Mouse (Mus musculus) frontal cortex, adult (tissue): ENCODE data around the gene Wdr95.

Experiments used
- ATAC-seq: cut with Nextera tagmentation; 2 replicates; pipeline ENCODE4 v1.9.2; 2017; ENCODE audit warnings: mild to moderate bottlenecking, moderate library complexity, mixed read lengths; ENCODE audit not compliant: low TSS enrichment

Wdr95 gene

GRCm38 (mm10) chr5:149527999-149528729, at the start of gene Wdr95:
Gene Wdr95, plus strand, starts transcription at chr5:149528679.
- ATAC-seq: peak; percentile 39

GRCm38 (mm10) chr5:149481920-149482319, 46.6 kb upstream of the Wdr95 start:
- no peak for ATAC-seq

GRCm38 (mm10) chr5:149483321-149484052, 45.0 kb upstream of the Wdr95 start:
- peak; percentile 93 for ATAC-seq

- ATAC-seq: no peak
Observed at GRCm38 (mm10) chr5:149484270-149484669, 44.2 kb upstream of the Wdr95 start.

GRCm38 (mm10) chr5:149485447-149485846, 43.0 kb upstream of the Wdr95 start:
- no peak for ATAC-seq

GRCm38 (mm10) chr5:149488360-149489021, 40.0 kb upstream of the Wdr95 start:
- ATAC-seq: peak; percentile 7; the same call in 1 of the 2 replicates

- peak; percentile 80 for ATAC-seq
Observed at GRCm38 (mm10) chr5:149489136-149489535, 39.3 kb upstream of the Wdr95 start.

- ATAC-seq: no peak
Observed at GRCm38 (mm10) chr5:149490275-149490674, 38.2 kb upstream of the Wdr95 start.

GRCm38 (mm10) chr5:149495655-149496054, 32.8 kb upstream of the Wdr95 start:
- ATAC-seq: no peak

- ATAC-seq: no peak
Observed at GRCm38 (mm10) chr5:149496401-149497066, 31.9 kb upstream of the Wdr95 start.

- ATAC-seq: no peak
Observed at GRCm38 (mm10) chr5:149499936-149500335, 28.5 kb upstream of the Wdr95 start.

GRCm38 (mm10) chr5:149503423-149504175, 24.9 kb upstream of the Wdr95 start:
- peak; percentile 56 for ATAC-seq

GRCm38 (mm10) chr5:149504985-149505384, 23.5 kb upstream of the Wdr95 start:
- no peak for ATAC-seq

GRCm38 (mm10) chr5:149506033-149506432, 22.4 kb upstream of the Wdr95 start:
- no peak for ATAC-seq

- peak; percentile 58 for ATAC-seq
Observed at GRCm38 (mm10) chr5:149508094-149509029, 20.1 kb upstream of the Wdr95 start.

GRCm38 (mm10) chr5:149510323-149510722, 18.2 kb upstream of the Wdr95 start:
- no peak for ATAC-seq

- no peak for ATAC-seq
Observed at GRCm38 (mm10) chr5:149512695-149513094, 15.8 kb upstream of the Wdr95 start.

- ATAC-seq: no peak
Observed at GRCm38 (mm10) chr5:149513438-149514086, 14.9 kb upstream of the Wdr95 start.

GRCm38 (mm10) chr5:149514087-149514671, 14.3 kb upstream of the Wdr95 start:
- ATAC-seq: peak; percentile 64
